Mouse (Mus musculus): ENCODE data around the gene Ap4e1.
"Not testable (repeated sequence)": the region's sequence is repeated elsewhere in the genome, so short reads cannot be mapped to it uniquely, and the experiment has no call there.

Gene Ap4e1

DNA sequence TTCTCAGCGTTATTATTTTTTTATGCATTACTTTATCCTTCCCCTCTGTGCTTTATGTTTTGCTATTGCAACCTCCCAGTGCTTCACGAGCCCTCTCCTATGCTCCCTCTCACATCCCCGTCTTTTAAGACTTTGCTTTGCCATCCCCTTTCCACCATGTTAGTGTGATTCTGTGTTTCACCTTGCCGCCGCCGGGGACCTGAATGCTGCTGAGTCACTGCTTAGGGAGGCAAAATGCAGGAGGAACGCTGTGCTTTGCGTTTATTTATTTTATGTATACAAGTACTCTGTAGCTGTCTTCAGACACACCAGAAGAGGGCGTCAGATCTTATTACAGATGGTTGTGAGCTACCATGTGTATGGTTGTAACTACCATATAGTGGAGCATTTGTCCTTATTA is 69.1 kb downstream of the Ap4e1 start:
- DNase-seq (ENCODE audit: low read depth, low spot score), result no peak

DNA sequence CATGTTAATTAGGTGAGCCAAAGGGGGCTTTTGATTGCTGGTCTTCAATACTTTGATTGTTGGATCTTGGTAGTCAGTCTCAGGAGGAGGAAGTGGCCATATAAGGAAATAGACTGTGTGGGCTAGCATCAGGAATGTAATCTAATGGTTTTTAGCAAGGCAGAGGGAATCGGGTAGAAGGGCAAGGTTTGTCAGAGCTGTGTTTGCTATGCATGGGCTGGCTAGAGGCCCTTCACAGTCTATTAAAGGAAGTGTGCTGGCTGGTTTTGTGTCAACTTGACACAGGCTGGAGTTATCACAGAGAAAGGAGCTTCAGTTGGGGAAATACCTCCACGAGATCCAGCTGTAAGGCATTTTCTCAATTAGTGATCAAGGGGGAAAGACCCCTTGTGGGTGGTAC is 70.5 kb downstream of the Ap4e1 start:
- not testable (repeated sequence) for DNase-seq (ENCODE audit: low read depth, low spot score)

DNA sequence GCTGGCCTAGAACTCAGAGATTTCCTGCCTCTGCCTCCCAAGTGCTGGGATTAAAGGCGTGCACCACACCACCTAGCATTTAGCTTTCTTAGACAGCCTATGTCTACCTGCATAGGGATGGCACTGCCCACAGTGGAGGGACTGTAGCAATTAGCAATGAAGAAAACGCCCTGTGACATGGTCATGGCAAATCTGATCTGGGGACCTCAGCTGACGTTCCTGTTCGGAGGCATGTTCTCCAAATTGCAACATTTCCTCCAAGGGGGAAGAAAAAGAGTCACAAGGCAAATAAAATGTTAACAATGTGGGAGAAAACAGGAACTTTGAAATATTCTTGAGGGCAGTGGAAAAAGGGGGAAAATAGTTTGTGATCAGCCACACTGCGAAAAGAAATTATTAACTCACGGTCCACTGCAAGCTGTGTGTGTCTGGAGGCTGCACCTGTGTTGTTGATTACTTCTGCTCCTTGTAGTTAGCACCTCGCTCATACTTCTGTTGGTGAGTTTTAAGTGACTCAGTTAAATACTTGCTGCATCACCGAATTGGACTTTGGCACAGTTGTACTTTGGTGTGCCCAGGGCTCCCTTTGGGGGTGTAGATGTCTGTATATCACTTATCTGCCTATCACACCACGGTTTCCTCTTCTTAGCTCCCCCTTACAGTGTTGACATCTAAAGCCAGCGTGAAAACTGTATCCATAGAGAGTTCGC is 71.5 kb downstream of the Ap4e1 start:
- DNase-seq (ENCODE audit: low read depth, low spot score), result no peak

DNA sequence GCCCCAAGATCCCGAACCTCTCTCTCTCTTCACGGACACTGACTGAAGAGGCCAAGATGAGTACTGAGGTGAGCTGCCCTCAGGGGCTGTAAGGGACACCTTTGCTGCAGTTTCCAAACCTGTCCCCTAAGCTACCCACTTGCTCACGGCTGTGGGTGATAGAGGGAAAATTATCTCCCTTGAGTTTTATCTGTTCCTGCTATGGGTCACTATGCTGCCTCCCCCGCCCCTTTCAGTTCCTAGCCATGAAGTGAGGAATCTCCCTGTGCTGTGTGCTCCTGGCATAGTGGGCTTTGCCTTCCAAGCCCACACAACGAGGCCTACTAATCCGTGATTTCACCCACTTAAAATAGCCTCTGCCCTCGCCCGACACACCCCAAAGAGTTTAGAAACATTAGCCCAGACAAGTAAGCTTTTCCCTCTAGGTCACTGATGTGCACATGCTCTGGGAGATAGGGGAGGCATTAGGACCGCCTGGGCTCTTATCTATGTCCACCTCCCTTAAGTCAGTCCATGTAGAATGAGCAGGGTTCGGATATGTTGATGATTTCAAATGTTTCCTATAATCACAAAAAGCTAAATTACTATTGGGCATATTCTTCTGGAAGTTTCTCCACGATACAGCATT is 72.2 kb downstream of the Ap4e1 start:
- no peak for DNase-seq (ENCODE audit: low read depth, low spot score)

DNA sequence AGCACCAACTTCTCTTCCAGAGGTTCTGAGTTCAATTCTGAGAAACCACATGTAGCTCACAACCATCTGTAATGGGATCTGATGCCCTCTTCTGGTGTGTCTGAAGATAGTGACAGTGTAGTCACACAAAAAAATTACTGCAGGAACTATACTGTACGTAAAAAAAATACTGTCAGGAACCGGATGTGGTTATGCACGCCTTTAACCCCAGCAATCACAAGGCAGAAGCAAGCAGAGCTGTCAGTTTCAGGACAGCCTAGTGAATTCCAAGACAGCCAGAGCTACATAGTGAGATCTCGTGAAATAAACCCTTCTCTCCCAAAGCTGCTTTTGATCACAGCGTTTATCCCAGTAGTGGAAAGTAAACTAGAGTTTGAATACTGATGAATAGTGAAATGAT is 77.7 kb downstream of the Ap4e1 start:
- DNase-seq (ENCODE audit: low read depth, low spot score), result peak; percentile 66

DNA sequence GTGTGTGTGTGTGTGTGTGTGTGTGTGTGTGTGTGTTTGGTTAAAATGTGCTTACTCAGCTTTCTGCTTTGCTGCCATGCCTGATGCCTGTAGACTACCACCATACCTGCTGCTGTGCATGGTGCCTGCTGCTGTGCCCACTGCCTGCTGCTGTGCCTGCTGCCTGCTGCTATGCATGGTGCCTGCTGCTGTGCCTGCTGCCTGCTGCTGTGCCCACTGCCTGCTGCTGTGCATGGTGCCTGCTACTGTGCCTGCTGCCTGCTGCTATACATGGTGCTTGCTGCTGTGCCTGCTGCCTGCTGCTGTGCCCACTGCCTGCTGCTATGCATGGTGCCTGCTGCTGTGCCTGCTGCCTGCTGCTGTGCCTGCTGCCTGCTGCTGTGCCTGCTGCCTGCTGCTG is 81.6 kb downstream of the Ap4e1 start:
- DNase-seq (ENCODE audit: low read depth, low spot score), result not testable (repeated sequence)

DNA sequence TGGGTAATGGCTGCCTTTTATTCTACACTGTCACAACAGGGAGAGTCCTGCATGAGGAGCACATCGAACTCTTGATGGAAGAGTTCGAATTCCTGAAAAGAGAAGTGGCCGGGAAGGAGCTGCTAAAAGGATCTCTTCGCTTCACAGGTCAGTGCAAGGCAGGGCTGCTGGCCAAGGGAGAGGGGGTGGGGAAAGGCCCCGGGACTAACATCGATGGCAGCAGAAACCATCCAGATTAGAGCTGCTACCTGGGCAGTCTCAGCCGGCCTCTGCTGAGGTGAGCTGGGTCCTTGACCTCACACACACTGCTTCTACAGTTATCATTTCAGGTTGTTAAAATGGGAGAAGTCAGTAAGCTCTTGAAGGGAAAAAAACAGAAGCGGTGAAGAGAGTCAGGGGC is 83.5 kb downstream of the Ap4e1 start:
- no peak for DNase-seq (ENCODE audit: low read depth, low spot score)

DNA sequence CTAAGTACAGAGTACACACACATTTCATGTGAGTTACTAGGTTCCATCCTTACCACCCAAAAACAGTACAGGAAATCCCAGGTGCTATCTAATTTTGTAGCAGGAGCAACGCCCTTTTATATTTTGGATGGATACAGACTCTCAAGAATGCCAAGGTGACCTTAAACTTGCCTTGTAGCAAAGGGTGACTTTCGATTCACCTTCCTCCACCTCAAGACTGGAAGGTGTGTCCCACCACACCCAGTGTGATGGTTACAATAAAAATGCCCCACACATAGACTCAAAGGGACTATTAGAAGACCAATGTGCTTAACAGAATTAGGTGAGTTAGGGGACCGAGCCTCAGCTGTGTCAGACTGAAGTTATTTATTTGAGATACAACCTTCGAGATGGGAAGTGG is 100.5 kb downstream of the Ap4e1 start:
- DNase-seq (ENCODE audit: low read depth, low spot score), result no peak

All from CD4-positive, CD25-positive, alpha-beta regulatory T cell, adult 2 months (primary cell).